Mouse (Mus musculus) kidney, embryonic 14.5 days (tissue): ENCODE data around the gene Dab1. TPM values are rescaled to one million over a fixed set of nuclear protein-coding genes. Genes with fewer than 3 reads are reported as not detected.

Experiments
- ATAC-seq: fragments of 200-750 bp; cut with Nextera tagmentation; 2 replicates; pipeline ENCODE4 v1.8.0; 2017; ENCODE audit warnings: moderate number of reproducible peaks, mild to moderate bottlenecking, moderate TSS enrichment, moderate library complexity; ENCODE audit not compliant: low FRiP score, low TSS enrichment
- H3K27ac ChIP-seq: fragments of 300-500 bp; sonication (generic); 2 replicates; pipeline ENCODE4 v1.5.1; 2014; ENCODE audit warnings: low read depth, mild to moderate bottlenecking, low read length, moderate library complexity, mixed read lengths
- H3K27me3 ChIP-seq: fragments of 300-500 bp; sonication (generic); 2 replicates; pipeline ENCODE4 v1.6.1; 2014; ENCODE audit warnings: mild to moderate bottlenecking, low read length; ENCODE audit not compliant: control insufficient read depth, insufficient read depth
- H3K36me3 ChIP-seq: fragments of 300-500 bp; sonication (generic); 2 replicates; pipeline ENCODE4 v1.6.1; 2014; ENCODE audit warnings: low read length, mixed read lengths; ENCODE audit not compliant: control insufficient read depth, insufficient read depth
- H3K4me1 ChIP-seq: fragments of 300-500 bp; sonication (generic); 2 replicates; pipeline ENCODE4 v1.6.1; 2014; ENCODE audit warnings: low read length, mixed read lengths; ENCODE audit not compliant: control insufficient read depth, insufficient read depth
- H3K4me2 ChIP-seq: fragments of 300-500 bp; sonication (generic); replicated peaks from 2 replicates; pipeline ENCODE4 v1.6.1; 2014; ENCODE audit warnings: low read depth, mild to moderate bottlenecking, low read length
- H3K4me3 ChIP-seq: fragments of 300-500 bp; sonication (generic); 2 replicates; pipeline ENCODE4 v1.5.1; 2014; ENCODE audit warnings: mild to moderate bottlenecking, low read length
- H3K9ac ChIP-seq: fragments of 300-500 bp; sonication (generic); 2 replicates; pipeline ENCODE4 v1.6.1; 2014; ENCODE audit warnings: low read depth, mild to moderate bottlenecking, low read length, moderate library complexity
- H3K9me3 ChIP-seq: fragments of 300-500 bp; sonication (generic); 2 replicates; pipeline ENCODE4 v1.6.1; 2016; ENCODE audit warnings: low read length; ENCODE audit not compliant: control insufficient read depth
- WGBS: fragments of 180-500 bp; shearing (Covaris S2); extraction: QIAGEN DNeasy Blood & Tissue Kit; methylation state at CpG from one replicate; pipeline ENCODE4 v1.1.7; 2014; 5-methylcytosine and 5-hydroxymethylcytosine counted together
- polyA plus RNA-seq: library from polyadenylated mRNA; unstranded; fragments of >200 nt; fragmentation: Nextera tagmentation; extraction: Ambion mirVana; gene quantifications from 2 replicates; pipeline ENCODE4 v1.2.1, GENCODE M21; 2014

Gene Dab1
- polyA plus RNA-seq, 1 experiment from 2014 or later, result 17.9 TPM

DNA sequence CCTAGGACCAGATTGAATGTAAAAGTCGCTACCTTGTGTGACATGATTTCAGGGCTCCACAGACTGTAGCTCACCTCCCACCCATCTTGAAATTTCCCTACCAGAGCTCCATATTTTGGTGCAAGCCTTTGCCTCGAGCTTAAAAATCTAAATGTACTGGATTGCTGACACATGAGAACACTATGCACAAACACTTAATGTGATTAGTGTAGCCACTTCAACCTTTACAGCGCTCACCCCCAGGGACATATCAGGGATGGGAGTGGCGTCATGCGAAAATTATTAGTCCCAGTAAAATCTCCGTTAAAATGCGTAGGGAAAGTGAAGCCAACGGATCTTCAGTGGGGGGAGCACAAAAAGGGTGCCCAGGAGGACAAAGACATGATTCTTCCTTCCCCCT, 953.3 kb downstream of the Dab1 start:
- H3K27me3 ChIP-seq, result no peaks in the 10 kb centered on the region
- H3K4me3 ChIP-seq, result no peak overlapping the region
- WGBS, result 79% methylated on average over 8 of the region's 8 CpGs
- H3K9ac ChIP-seq, result no peak overlapping the region
- no peak for ATAC-seq
- no peak overlapping the region for H3K4me2 ChIP-seq
- no peaks in the 10 kb centered on the region for H3K36me3 ChIP-seq
- no peak overlapping the region for H3K27ac ChIP-seq
- no peaks in the 10 kb centered on the region for H3K4me1 ChIP-seq
- H3K9me3 ChIP-seq, result no peaks in the 10 kb centered on the region

- Histone ChIP-seq H3K9ac (no peak overlapping the region), H3K36me3 (no peaks in the 10 kb centered on the region), H3K9me3 (no peaks in the 10 kb centered on the region), H3K27me3 (no peaks in the 10 kb centered on the region), H3K4me3 (no peak overlapping the region), H3K4me1 (no peaks in the 10 kb centered on the region), H3K27ac (no peak overlapping the region), H3K4me2 (no peak overlapping the region)
- WGBS, result 77% methylated on average over 7 of the region's 7 CpGs
- ATAC-seq, result no peak
These were observed 954.3 kb downstream of the Dab1 start for GRCm38 (mm10) chr4:104573419-104573818.

DNA sequence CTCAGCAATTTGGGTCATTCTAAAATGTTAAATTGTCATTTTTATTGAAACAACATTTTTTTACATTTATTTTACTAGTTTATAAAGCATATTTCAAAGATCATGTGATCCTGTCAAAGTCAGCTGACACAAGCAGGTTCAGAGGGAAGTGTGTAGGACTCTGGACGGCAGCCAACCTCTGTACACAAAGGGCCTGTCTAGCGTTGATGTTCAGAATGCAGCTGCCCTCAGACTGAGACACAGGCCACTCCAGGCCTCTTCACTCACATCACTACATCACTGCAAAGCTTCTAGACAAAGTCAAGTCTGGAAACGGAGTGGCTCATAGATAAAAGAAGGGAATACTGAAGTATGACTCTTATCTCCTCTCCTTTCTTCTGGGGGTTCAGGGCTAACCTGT, 959.2 kb downstream of the Dab1 start:
- H3K4me3 ChIP-seq, result no peak overlapping the region
- H3K36me3 ChIP-seq, result no peaks in the 10 kb centered on the region
- H3K9ac ChIP-seq, result no peak overlapping the region
- no peaks in the 10 kb centered on the region for H3K9me3 ChIP-seq
- no peaks in the 10 kb centered on the region for H3K27me3 ChIP-seq
- H3K4me2 ChIP-seq, result no peak overlapping the region
- WGBS, result 46% methylated on average over 3 of the region's 3 CpGs
- no peak overlapping the region for H3K27ac ChIP-seq
- H3K4me1 ChIP-seq, result no peaks in the 10 kb centered on the region
- ATAC-seq, result no peak

DNA sequence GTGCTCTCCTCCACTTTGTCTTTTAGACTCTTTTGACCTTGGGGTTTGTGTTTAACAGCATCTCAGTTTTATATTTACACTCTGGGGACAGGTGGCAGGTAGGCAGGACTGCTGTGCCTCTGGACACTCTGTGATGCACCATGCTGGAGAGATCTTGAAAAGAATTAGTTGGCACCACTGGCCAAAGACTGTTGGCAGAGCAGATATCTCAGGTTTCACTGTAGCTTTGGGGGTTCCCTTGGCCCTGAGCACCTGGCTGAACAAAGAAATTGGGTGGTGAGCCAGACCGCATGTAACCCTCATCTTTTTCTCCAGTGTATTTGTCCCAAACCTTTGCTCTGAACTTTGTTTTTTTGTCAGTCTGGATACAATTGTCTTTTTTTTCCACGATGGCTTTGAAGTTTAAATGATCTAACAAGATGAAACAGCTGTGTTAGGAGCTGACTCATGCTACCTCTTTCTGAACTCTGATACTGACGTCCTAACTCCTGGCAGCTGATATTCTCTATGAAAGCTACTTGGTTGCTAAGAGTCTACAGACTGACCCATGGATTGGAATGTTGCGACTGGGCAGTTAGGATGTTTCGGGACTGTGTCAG, 960.9 kb downstream of the Dab1 start:
- no peak overlapping the region for H3K27ac ChIP-seq
- H3K9ac ChIP-seq, result no peak overlapping the region
- H3K36me3 ChIP-seq, result no peaks in the 10 kb centered on the region
- H3K27me3 ChIP-seq, result no peaks in the 10 kb centered on the region
- no peaks in the 10 kb centered on the region for H3K9me3 ChIP-seq
- ATAC-seq, result no peak
- 88% methylated on average over 5 of the region's 5 CpGs for WGBS
- no peak overlapping the region for H3K4me2 ChIP-seq
- no peak overlapping the region for H3K4me3 ChIP-seq
- no peaks in the 10 kb centered on the region for H3K4me1 ChIP-seq

DNA sequence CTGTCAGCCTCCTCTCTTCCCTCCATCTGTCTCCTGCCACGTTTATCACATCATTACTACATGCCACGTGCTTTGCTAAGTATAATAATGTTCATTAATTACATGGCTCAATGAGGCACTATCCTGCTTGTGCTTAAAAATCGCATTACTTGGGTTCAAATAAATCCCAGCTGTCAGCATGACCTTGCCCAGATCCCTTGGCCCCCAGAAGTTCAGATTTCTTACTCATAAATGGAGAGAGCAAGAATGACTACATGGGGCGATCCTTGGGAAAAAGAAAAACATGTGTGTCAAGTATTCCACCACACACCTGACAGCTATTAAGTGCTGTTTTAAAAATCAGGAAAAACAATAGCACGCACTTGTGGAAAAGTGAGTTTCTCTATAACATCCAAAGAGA, 963.6 kb downstream of the Dab1 start:
- no peaks in the 10 kb centered on the region for H3K9me3 ChIP-seq
- ATAC-seq, result no peak
- WGBS, result 36% methylated on average over 5 of the region's 5 CpGs
- no peak overlapping the region for H3K9ac ChIP-seq
- no peaks in the 10 kb centered on the region for H3K36me3 ChIP-seq
- H3K4me1 ChIP-seq, result no peaks in the 10 kb centered on the region
- H3K4me2 ChIP-seq, result no peak overlapping the region
- H3K4me3 ChIP-seq, result no peak overlapping the region
- no peak overlapping the region for H3K27ac ChIP-seq
- no peaks in the 10 kb centered on the region for H3K27me3 ChIP-seq

- no peak overlapping the region for H3K9ac ChIP-seq
- no peaks in the 10 kb centered on the region for H3K27me3 ChIP-seq
- H3K36me3 ChIP-seq, result no peaks in the 10 kb centered on the region
- H3K27ac ChIP-seq, result no peak overlapping the region
- H3K9me3 ChIP-seq, result no peaks in the 10 kb centered on the region
- H3K4me2 ChIP-seq, result no peak overlapping the region
- WGBS, result 52% methylated on average over 2 of the region's 2 CpGs
- ATAC-seq, result no peak
- no peaks in the 10 kb centered on the region for H3K4me1 ChIP-seq
- H3K4me3 ChIP-seq, result no peak overlapping the region
These were observed 968.7 kb downstream of the Dab1 start for GRCm38 (mm10) chr4:104587826-104588225.

DNA sequence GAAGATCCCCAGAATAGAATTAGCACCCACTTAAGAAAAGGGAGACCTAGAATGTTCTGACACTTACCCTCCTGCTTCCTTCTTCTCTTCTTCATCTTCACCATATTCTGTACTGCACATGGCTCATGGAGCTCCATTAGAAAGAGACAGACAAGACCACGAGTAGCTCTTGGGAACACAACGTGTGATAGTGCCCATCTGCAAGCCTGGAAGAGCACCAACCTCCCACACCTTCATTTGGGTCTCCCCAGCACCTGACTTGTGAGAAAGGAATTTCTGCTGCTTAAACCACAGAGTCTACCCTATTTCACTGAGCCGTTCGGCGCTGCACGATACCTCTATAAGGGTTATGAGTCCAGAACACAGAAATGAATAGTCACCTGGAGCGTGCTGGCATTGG, 977.8 kb downstream of the Dab1 start:
- H3K9ac ChIP-seq, result no peak overlapping the region
- no peaks in the 10 kb centered on the region for H3K27me3 ChIP-seq
- 93% methylated on average over 7 of the region's 7 CpGs for whole genome bisulfite sequencing
- no peaks in the 10 kb centered on the region for H3K36me3 ChIP-seq
- no peak overlapping the region for H3K27ac ChIP-seq
- H3K9me3 ChIP-seq, result no peaks in the 10 kb centered on the region
- no peak overlapping the region for H3K4me3 ChIP-seq
- ATAC-seq, result no peak
- no peak overlapping the region for H3K4me2 ChIP-seq
- H3K4me1 ChIP-seq, result no peaks in the 10 kb centered on the region

DNA sequence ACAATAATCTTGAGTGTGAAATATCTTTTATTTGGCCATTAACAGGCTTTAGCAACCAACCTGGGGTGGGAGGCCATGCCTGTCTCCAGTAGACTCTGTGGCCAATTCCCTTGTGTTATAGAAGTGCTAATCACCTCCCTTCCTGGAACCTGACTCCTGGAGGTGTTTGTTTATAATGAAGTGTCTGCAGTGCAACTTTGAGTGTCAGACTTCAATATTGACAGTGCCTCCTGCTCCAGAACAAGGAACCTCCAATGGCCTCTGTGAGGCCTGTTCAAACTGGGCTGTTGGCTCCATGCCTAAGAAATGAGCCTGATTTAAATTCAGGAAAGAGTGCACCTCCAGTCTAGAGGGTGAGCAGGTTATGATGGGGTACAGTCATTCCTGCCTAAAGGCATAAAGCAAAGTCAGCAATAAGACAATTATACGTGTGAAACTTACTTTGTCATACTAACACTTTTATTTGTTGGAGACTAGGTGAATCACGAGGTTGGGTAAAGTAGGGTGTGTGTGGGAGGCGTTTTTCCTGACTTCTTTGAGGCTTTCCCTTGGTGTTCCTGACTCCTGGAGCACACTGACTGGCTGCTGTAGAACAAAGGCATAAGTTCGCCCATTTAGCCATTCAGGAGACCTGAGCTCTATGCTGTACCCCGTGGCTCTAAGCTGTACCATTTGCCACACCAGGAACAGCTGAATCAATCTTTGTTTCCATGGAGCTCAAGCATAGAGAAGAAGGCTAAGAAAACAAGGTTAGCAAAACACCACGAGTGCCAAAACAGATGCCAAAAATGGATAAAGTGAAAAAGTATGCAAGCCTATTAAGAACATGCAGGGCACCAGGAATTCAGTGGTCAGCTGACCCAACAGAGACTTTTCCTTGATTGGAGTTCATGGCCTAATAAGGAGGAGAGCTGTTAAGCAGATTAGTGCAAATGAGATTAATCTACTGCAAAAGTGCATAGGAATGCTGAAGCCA, 978.6 kb downstream of the Dab1 start:
- Histone ChIP-seq H3K4me2 (no peak overlapping the region), H3K9ac (no peak overlapping the region), H3K4me1 (no peaks in the 10 kb centered on the region), H3K27me3 (no peaks in the 10 kb centered on the region), H3K36me3 (no peaks in the 10 kb centered on the region), H3K4me3 (no peak overlapping the region), H3K27ac (no peak overlapping the region), H3K9me3 (no peaks in the 10 kb centered on the region)
- 70% methylated on average over 6 of the region's 6 CpGs for WGBS
- no peak for ATAC-seq

DNA sequence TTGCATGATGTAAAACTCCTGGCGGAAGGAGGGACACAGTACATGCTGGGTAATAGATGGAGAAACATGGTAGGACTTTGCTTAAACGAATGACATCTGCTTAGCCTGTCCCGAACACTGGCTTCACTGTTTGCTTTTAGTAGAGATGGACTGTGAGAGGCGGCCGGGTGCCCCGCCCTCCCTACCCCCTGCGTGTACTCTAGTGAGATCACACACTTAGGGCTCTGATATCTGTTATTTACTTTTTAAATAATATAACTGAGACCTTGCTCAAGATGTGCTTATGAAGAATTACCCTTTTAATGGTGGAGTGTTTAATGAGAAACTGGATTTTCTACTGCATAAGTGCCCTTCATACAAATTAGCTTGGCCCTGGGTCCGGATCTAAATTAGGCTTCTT, 983.6 kb downstream of the Dab1 start:
- 88% methylated on average over 8 of the region's 8 CpGs for WGBS
- ATAC-seq, result no peak
- no peaks in the 10 kb centered on the region for H3K36me3 ChIP-seq

More for the DNA sequence above, 983.6 kb downstream of the Dab1 start:
- Histone ChIP-seq H3K4me3 (no peak overlapping the region), H3K4me1 (peaks cover 3% of the 10 kb centered on the region; the same call in 1 of the 2 replicates), H3K27ac (no peak overlapping the region), H3K9ac (no peak overlapping the region), H3K27me3 (no peaks in the 10 kb centered on the region), H3K4me2 (no peak overlapping the region), H3K9me3 (no peaks in the 10 kb centered on the region)
